Mouse (Mus musculus): ENCODE data around the gene Naa35.
A peak's percentile ranks its signal among the peaks of the same experiment; 100 is the strongest.

The Naa35 gene

DNA sequence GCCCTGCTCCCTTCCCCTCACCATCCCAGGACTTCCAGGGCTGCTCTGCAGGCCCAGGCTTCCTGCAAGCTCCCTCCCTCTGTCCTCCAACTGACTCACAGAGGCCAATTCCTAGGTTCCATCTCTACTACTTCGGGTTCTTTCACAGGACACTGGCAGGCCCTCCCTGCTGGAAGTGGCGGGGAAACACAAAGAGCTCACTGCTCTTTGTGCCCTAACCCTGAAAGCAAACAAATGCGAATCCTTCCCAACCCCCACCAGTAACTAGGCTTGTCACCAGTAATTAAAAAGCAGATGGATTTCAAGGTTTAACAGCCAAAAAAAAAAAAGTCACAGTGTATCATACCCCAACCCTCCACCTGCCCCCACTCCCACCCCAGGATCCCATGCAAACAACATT lies 89.2 kb downstream of the Naa35 start:
- DNase-seq, result no peak

DNA sequence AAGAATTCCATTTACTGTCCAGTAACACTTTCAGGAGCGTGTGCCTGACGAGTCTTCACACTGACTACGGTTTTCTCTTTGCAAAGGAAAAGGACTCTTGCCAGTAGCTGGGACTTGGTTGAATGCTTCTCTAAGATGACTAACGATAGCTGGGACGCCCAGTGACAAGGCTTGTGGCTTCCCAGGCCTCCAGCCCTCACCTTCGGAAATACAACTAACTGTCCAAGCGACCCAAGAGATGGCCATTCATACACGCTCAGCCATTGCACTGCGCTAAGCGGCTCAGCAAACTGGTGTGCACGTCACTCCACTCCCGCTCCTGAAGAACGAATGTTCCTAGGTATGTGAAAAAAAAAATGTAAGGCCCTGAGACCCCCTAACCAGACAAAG lies 89.7 kb downstream of the Naa35 start:
- no peak for DNase-seq

DNA sequence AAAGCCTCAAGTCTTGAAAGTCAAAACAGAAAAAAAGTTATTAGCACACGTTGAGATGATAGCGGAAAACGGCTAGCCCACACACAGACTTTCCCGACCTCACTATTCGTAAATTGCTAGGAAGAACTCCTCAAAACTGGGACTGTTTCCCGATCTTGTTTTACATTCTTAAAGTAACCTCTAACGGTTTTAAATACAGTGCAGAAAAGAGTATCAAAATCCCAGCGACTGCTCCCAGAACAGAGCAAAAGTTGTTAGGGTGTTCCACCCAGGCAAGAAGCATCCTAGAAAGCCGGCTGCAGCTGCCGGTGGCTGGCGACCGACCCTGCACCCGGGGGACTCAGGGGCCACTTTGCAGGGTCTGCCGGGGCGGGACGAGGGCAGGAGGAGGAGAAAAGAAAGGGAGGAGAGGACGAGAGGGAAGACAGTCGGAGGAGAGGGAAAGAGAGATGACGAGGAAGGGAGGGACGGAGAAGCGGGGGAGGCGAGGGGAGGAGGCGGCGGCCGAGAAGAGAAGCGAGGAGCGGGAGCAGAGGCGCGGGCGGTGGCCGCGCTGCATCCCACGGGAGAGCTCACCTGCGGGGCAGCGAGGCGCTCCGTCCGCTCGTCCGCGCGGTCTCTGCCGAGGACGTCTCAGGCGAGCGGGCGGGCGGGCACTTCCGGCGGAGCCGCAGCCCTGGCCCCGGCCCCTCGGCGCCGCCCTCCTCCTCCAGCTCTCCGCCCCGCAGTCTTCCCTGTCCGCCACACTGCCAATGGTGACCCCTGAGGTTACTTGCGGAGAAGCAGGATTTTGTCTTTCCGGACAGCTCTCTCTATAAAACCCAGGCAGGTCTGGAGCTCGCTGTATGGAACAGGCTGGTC lies 90.3 kb downstream of the Naa35 start, which contains the start of gene Golm1:
Gene Golm1 (minus strand): TSS at position 661 of the 861 bp plus-strand sequence.
- peak; percentile 38 for DNase-seq

DNA sequence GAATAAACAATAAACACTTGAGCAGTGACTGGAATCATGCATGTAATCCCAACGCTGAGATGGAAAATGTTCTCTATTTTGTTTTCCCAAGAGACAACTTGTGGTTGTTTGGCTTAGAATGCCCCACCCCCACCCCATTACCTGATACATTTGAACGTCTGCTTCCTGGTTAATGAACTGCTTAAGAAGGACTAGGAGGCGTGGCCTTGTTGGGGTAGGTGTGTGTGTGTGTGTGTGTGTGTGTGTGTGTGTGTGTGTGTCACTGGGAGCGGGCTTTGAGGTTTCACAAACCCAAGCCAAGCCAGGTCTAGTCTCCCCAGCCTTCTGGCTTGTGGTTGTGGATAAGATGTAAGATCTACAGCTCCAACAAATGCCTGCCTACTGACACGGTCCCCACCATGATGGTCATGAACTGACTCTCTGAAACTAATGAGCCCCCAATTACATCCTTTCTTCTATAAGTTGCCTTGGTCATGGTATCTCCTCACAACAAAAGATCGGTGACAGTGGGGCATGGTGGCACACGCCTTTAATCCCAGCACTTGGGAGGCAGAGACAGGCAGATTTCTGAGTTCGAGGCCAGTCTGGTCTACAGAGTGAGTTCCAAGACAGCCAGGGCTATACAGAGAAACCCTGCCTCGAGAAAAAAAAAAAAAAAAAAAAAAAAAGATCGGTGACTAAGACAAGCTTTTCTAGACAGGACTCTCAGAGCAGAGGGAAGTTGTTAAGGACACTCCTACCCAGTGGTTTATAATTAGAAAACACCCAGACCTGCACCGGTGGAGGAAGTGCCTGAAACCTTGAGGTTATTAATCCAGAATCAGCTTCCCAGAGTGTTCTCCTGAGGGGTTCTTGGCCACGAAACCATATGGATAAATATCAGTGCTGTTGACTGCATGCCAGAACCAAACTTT lies 91.5 kb downstream of the Naa35 start:
- DNase-seq, result no peak

DNA sequence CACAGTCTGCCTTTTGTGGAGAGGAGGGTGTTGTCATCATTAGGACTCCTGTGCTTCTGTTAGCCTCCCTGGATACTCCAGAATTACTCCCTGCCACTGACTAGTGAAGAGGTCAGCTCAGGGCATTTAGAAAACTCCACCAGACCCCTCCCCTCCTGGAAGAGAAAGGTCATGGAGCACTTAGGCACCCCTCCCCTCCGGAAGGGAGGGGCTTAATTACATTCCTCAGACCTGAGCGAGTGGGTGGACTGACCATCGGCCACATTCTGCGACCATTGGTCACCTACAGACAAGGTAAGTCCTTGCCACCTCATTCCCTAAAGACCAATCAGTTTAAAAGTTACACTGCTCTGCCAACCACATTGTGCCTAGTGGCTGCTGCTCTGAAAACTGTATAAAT lies 94.2 kb downstream of the Naa35 start:
- DNase-seq, result no peak

DNA sequence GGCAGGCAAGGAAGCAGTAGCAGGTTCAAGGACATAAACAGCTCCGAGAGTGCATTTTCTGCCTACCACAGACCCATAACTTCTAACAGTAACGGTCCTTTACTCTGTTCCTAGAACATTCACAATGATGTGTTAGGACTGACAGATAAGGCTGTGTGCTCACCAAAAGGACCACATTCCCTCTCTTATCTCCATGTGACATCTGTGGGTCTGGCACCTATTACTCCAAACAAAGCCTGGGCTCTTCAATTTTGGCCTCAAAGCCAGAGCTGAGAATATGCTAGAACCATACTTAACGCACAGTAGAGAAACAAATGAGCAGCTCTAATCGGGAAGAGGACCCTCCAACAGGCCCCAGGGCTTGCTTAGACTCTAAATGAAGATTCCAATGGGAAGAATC lies 94.8 kb downstream of the Naa35 start:
- DNase-seq, result no peak

DNA sequence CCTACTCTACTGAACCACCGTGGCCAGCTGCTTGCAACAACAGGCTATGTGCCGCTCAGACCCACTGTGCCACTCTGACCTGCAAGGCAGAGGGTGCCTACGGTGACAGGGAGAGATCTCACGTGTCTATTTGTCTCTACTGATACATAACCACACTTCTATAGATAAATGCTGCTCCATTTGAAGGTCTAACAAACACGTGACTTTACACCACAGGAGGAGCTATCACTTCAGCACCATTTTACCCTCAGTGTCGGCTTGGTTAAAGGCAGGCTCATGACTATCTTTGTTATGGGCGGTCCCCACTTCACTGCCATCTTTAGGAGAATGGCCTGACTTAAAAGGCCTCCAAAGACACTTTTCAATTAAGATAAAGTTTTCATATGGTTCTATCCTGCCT lies 97.6 kb downstream of the Naa35 start:
- no peak for DNase-seq

DNA sequence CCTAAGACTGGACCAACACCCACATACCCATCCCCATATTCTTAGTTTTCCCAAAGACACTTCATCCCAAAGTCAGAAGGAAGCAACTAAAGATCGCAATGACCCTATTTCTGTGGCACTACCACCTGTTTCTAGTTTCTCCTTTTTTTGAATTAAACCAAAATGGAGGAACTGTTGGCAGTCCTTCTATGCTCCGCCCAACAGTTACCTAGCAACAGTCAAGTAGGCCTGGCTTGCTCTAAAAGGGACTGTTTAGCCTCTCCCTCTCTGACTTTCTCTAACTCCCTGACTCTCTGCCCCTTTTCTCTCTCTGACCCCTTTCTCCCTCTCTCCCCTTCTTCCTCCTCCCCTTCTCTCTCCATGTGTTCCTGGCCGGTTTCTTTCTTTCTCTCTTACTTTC lies 100.2 kb downstream of the Naa35 start:
- DNase-seq, result no peak

Measured in layer of hippocampus, adult 9-11 months (tissue).